Mouse (Mus musculus) gastrocnemius, postnatal 10 days (tissue): ENCODE data around the gene Hspb6. TPM values are rescaled to one million over a fixed set of nuclear protein-coding genes. Genes with fewer than 3 reads are reported as not detected.

ENCODE experiments used
- DNase-seq: peaks from one replicate; pipeline ENCODE4 v3.0.0; 2021; ENCODE audit warnings: mixed read lengths
- total RNA-seq, 2 experiments: library from RNA; stranded (reverse); gene quantifications; 2 replicates each; pipeline ENCODE4 v1.2.3; 2021

Gene Hspb6
- total RNA-seq, 2 experiments from 2014 or later = 304 to 323 TPM

DNA sequence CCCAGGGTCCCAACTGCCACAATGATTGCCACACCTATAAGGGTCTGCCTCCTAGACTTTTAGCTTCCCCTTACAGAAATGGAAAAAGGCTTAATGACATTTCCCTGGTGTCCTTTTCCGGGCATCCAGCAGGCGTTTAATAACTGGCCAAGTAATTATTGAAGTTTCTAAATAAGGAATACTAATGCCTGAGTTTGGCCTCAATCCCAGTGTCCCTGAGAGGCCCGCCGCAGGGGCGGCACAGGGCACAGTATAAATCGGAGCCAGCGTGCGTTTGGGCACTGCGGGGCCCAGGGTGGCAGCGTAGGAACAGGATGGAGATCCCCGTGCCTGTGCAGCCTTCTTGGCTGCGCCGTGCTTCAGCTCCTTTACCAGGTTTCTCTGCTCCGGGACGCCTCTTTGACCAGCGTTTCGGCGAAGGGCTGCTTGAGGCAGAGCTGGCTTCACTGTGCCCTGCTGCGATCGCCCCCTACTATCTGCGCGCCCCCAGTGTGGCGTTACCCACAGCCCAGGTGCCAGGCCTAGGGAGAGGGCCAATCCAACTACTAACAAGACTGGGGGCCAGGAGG, 1.1 kb downstream of the Hspb6 start:
- peak; percentile 72 for DNase-seq

DNA sequence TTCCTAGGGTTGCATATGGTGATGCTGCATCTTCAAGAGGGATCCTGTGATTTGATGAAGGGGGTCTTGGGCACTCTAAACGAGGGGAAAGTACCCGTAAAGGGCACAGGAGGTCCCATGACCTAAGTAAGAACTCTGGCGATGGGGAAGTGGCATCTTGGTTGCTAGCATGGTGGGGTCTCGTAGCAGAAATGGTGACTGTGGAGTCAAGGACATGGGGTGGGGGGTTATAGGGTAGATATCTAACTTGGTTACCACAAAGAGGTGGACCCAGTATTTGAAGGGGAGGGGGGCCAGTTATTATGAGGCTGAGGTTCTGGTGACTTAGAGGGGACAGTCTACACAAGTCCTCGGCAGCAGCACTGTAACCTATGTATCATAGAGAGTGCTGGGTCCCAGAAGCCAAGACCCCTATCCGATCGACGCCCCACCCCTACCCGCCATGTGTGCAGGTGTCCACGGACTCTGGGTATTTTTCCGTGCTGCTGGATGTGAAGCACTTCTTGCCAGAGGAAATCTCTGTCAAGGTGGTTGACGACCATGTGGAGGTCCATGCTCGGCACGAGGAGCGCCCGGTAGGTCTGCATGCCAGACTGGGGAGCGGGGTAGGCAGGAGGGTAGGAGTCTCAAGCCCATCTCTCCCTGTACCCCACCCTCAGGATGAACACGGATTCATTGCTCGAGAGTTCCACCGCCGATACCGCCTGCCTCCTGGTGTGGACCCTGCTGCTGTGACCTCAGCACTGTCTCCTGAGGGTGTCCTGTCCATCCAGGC, 2.0 kb downstream of the Hspb6 start:
- no peak for DNase-seq

DNA sequence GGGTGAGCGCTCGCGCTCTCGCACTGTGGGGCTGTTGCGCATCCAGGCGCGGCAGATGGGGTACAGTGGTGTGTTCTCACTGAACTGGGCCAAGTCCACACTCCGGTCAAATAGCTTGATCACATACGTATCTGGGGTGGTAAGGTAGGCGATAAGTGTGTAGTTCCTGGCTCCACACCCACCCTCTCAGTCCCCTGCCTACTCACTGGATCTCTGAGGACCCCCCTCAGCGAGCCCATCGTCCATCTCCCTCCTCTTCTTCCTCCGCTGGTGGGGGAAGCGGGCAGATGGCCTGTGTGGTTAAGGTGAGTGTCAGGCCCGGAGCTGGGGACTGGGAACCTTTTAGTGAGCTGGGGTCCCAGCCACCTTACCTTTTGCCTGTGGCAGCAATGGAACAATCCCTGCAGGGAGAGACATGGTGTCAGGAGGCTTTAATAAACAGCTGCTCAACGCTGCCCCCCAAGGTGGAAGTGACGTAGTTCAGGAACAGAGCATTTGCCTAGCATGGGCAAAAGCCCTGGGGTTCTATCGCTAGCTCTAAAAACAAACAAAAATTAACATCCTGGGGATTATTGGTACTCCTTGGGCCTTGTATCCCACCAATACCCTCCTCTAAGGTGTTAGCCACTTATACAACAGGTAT, 5.0 kb downstream of the Hspb6 start:
- no peak for DNase-seq

DNA sequence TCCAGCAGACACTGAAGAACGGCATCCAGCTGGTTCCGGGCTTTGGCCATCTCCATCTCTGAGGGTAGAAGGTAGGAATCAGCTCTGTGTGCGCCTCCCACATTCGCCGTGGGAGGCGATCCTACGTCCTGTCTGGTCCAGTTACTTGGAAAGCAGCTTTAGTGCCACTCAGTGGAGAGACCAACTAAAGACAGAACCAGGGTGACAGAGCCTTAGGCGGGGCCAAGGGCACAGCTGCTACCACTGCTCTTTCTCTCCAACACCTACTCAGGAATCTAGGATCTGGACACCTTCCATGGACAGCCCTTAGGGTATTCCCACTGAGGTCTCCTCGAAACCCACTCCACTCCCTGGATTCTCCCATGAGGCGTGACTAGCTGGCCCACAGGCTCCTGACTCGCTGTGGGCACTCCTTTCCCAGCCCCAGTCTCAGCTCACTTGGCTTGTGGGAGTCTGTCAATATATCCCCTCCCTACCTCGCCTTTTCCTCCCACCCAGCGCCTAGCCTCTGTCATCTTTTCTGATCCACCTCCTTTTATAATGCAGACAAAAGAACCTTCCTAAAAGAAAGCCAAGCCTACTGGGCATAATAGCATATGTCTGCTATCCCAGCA, 6.0 kb downstream of the Hspb6 start:
- DNase-seq = no peak

DNA sequence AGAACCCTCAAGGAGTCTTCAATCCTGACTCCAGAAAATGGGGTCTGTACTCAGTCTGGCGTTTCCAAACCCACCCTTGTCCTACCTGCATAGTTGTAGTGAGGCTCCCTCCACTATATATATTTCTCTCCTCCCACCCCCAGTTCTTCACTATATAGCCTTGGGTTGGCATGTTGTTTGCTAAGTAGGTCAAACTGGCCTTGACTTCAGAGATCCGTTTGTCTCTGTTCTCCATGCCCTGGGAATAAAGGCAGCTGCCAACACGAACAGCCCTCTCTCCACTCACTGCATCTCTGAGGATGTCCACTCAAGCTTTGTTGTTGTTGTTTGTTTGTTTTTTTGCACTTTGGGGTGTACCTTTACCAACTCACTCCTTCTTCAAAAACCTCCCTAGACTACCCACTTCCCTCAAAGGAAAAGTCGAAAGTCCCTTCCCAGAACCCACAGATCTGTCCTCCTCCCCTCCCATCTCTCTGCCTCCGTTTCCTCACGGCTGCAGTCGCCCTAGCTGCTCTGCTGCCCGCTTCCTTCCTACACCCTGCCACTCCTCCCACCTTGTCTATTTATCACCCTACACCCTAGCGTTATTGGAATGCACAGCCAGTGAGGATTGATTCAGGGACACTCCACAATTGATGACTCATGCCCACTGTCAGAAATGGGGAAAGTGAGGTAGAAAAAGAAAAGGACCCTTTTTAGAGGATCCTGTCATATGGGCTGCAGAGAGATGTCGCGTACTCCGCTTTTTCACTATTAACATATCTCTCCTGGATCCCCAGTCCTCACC, 6.9 kb downstream of the Hspb6 start:
- DNase-seq = no peak

DNA sequence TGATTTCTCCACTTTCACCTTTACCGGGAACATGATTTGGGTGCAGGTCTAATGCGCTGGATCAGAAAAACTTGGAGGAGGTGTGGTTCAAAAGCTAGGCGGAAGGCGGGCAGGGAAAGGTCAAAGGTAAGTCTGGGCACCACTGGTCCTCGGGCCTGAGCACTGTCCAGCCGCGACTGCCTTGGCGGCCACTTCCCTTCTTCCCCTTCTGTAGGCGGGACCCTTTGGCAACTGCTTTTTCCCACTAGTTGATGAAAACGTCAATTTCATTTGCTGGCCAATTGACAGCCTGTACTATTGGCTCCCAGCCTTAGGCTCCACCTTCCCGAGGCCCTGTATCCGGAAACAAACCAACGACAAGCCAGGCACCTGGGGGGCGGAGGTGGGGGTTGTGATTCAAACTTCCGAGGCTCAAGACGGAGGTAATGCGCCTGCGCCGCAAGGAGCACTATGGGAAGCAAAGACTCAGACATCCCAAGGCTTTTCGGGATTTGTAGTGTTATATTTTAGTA, 7.5 kb downstream of the Hspb6 start, which contains the start of gene Lin37:
Gene Lin37, minus strand, starts transcription at position 396 of the 512 bp plus-strand sequence.
- peak; percentile 89 for DNase-seq

DNA sequence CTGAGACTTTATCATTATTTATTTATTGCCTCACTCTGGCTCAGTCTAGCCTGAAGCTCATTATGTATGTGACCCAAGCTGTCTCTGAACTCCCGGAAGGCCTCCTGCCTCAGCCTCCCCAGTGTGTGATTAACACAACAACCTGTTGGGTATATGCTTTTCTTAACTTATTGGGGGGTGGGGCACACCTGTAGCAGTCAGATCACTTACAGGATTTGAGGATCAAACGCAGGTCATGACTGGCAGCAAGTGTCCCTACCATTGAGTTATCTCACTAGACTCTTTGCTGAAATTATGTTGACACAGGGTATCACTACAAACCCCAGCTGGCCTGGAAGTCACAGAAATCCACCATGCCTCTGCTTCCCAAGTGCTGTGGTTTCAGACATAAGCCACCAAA, 8.3 kb downstream of the Hspb6 start:
- no peak for DNase-seq

DNA sequence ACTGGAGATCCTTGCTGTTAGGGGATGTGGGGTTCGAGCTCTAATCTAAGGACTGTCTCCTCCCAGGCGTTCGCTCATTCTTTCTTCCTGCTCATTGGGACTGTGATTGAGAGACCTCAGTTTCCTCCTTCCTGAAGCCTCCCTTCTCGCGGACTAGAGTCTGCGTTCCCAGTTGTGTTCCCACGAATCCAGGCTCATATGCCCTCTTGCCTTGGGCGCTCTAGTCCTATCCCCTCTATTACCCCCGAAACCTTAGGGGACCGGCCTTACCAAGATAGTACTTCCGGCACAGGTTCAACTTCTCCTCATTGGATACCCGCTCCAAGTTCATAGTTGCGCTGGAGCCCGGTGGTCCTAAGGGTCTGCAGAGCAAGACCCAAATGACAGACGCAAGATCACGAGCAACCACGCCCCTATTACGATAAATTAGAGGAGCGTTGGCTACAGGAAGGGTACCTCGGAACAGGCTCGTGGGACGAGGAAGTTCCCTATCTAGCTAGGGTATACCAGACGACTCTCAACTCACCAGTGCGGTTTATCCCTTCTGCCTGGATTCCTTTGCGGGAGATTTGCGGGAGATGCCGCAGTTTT, 10.6 kb downstream of the Hspb6 start:
- DNase-seq = no peak

DNA sequence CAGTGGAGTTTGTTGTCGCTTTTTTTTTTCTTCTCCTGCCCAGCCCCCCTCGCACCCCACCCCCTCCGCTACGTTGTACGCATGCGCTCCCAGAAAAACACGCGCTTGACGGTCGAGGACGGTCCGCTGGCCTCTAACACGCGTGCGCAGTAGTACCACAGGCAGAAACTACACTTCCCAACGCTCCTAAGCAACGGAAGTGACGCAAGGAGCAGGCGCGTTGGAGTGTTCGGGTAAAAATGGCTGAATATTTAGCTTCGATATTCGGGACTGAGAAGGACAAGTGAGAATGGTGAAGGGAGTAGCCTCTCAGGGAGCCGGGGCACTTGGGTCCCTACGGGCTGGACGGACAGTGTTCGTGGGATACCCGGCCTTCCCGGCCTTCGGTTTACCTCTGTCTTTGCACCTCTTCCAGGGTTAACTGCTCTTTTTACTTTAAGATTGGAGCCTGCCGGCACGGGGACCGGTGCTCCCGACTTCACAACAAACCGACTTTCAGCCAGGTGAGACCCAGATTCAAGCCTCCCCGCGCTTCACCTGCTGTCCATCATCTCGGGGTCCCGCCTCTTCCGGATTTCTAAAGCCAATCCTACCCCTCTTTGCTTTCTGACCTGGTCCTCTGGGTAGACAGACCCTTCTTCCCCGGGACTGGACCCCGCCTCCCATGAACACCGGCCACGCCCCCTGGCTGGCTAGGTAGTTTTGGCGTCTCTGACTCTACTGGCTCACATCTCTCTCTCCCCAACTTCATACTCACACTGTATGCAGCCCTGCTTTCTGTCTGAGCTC, 11.3 kb downstream of the Hspb6 start, which contains the start of the genes U2af1l4, Gm49396 and Psenen:
Gene U2af1l4, plus strand, starts transcription at position 185 of the 789 bp plus-strand sequence.
Gene Gm49396, plus strand, starts transcription at position 228 of the 789 bp plus-strand sequence.
Gene Psenen, minus strand, starts transcription at position 511 of the 789 bp plus-strand sequence.
- peak; percentile 95 for DNase-seq

DNA sequence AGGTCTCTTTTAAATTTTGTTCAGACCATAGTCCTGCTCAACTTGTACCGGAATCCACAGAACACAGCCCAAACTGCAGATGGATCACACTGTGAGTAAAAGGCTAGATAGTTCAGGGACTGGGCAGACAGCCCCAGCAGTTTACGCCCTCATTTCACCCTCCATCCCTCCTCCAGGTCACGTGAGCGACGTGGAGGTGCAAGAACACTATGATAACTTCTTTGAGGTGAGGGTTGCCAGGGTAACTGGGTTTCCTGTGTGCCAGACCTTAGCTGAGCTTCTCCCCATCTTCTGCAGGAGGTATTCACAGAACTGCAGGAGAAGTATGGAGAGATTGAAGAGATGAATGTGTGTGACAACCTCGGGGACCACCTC, 11.9 kb downstream of the Hspb6 start:
- DNase-seq = no peak

DNA sequence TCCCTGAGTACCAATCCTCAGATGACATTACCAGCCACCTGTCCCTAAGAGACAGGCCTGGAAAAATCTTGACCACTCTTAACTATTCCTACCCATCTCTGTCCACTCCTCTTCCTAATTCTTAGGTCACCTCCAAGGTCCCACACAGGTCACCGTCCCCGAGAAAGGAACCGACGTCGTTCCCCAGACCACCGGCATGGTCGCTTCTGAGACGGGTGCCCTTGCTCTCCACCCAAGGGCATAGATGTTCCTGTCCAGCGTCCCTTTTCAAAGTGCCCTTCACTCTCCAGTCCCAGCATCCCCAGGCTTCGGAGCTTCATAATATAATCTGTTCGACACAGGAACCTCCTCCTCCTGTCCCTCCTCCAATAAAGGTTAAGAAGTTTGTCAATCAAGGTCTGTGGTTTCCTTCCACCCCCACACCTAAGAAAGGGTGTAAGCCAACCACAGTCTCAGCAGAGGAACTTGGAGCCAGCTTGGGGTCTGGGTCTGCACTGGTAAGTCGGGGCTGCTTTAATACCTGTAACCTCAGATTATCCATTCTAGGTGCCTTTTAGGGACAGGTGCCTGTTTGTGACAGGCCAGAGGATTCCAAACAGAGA, 13.1 kb downstream of the Hspb6 start, which contains the start of gene Igflr1:
Gene Igflr1, plus strand, starts transcription at position 458 of the 602 bp plus-strand sequence.
- DNase-seq = no peak

DNA sequence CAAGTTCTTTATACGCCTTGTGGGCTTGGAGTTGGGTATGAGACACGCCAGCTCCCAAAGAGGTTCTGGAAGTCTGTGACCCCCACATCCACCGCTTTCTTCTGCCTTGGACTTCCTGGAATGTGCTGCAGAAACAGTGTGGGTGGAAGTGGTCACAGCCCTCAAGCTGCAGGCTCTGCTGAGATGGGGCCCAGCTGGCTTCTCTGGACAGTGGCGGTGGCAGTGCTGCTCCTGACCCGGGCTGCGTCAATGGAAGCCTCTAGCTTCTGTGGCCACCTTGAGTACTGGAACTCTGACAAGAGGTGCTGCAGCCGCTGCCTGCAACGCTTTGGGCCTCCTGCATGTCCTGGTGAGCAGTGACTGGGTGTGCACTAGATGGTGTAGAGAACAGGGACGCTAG, 14.1 kb downstream of the Hspb6 start:
- DNase-seq = no peak

DNA sequence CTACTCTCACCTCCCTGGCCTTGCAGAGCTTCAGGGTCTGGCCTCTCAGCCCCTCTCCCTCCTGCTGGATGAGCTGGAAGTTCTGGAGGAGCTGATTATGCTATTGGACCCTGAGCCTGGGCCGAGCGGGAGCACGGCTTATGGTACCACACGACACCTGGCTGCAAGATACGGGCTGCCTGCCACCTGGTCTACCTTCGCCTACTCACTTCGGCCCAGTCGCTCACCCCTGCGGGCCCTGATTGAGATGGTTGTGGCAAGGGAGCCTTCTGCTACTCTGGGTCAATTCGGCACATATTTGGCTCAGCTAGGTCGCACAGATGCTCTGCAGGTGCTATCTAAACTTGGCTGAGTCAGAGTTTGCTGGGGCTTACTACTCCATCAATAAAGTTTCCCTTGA, 15.6 kb downstream of the Hspb6 start:
- no peak for DNase-seq

DNA sequence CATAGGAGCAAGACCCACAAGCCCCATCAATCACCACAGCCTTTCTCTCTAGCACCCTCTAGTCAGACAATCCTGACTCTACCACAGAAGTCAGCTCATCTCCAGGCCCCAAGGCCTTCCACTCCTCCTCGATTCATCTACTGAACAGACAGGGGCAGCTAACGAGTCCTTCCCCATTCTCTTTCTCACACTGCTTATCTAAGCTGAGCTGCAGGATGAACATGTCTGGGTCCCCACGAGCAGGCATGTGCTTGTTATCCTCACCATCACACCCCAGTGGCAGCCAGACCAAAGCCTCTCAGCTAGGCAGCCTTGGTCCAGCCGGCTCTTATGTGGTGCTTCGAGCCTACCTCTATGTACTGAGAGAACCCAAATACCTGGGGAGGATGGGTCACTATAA, 20.4 kb downstream of the Hspb6 start:
- DNase-seq = no peak

DNA sequence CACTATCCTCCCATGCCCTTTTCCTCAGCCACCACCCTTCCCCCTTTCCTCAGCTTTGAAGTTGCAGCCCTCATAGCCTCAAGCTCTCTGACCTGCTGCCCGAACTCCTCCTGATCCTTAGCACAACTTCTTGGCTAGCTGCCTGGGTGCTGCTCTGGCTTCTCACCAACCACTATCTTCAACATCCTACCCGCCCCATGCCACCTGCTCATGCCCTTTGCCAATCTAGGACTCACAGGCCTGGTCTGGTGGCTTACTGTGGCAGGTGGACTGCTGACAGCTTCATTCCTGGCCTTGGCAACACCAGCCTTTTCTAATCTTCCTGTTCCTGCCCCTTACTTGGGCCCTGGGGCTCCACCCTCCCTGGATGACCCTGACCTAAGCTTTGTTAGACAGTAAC, 21.0 kb downstream of the Hspb6 start:
- peak; percentile 68 for DNase-seq

DNA sequence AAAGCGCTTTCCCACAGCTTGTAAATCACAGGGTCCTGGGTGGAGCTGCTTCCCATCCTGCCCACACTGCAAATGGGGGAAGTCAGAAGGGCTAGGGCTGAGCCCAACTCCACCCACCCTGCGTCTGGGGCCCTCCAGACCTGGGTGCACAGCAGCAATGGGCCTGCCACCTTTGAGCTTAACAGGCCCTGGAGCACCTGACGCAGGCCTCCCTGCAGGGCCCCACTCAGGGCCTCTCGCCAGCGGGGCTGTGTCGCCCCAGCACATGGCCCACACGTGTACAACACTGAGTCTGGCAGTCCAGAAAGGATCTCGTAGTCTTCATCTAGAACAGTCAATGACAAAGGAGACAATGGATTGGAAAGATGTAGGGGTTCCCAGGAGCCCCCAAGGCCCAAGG, 28.0 kb downstream of the Hspb6 start:
- DNase-seq = no peak

DNA sequence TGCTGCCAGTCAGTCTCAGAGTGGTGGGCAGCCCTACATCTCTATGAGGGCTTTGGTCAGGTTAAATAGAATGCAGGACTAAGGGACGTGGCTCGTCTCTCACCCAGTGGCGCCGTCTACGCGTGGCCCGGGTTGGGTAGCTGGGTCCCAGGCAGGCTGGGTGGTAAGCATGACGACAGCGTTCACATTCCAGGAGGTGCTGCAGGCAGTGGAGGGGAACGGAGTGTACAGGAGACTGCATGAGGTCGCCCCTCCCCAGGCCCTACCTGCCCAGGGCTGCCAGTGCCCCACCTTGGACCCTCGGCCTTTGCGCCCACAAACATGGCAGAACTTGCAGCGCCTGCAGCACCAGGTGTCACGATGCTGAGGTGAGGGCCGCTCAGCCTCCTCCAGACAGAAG, 29.6 kb downstream of the Hspb6 start:
- DNase-seq = no peak

DNA sequence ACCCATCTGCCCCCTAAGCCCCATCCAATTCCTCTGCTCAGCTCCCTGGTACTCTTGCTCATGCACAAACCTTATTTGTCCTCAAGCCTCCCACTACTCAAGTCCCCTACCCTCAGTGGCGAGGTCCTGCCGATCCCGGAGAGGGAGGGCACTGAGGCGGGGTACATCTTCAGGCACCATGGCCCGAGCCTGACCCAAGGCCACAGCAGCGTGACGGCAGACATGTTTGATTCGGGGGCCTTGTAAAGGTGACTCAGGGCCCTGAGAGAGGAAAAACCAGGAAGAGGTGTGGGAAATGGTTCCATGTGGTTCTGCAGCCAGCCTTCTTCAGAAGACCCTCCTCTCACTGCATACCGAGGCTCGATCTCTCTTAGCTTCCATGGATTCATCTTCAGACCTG, 32.4 kb downstream of the Hspb6 start:
- no peak for DNase-seq

DNA sequence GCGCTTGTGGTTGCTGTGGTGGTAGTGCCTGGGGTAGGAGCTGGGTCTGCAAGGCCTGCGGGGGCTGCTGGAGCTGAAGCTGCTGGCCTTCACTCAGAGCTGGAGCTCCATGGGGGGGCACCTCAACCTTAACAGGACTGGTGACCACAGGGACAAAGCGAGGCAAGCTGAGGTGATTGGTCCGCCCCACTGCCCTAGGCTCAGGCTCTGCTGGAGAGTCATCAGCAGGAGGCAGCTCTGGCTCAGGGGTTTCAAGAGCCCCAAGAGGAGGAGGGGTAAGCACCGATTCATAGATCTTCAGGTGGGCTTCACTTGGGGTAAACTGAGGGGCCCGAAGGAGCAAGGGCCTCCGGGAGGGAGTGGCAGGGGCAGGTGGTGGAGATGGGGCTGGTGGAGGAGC, 33.2 kb downstream of the Hspb6 start:
- DNase-seq = no peak

DNA sequence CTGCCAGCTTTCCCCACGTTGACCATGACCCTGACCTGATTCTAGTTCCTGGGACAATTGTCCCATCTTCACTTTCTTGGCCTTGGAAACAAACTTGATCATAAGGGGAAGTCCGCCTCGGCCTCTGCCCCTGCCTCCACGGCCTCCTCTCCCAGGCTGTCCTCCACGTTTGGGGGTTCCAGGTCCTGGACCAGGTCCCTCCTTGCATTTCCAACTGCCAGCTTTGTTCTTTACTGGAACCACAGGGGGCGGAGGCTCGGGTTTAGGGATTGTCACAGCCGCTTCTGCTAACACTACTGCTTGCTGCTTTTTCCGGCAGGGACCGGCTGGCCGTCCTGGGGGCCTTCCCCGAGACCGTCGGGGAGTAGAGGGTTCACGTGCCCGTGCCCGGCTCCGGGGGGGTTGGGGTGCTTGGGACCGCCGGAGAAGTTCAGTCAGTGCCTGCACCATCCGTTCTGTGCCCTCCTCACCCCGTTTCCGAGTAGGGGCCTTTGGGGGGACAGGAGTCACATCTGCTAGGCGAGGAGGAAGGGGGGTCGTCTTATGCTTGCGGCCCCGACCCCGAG, 34.6 kb downstream of the Hspb6 start:
- no peak for DNase-seq
